Mouse (Mus musculus): Measurements from ENCODE around the gene Chst1.

GRCm38 (mm10) chr2:92602073-92602472 is 2.6 kb downstream of the Chst1 start:
- TF ChIP-seq CTCF (IDR thresholded peaks at IDR 0.05; ENCODE audit: low read depth, low read length) (no peak), GATA1 (IDR thresholded peaks at IDR 0.05; ENCODE audit: borderline replicate concordance, low read length) (no peak)

Measured in G1E (cell line).